Mouse (Mus musculus) embryonic facial prominence, embryonic 10.5 days (tissue): ENCODE results near the gene Ccdc34. TPM values are rescaled to one million over a fixed set of nuclear protein-coding genes. Genes with fewer than 3 reads are reported as not detected.
A peak's percentile ranks its signal among the peaks of the same experiment; 100 is the strongest.

ENCODE experiments used
- DNase-seq: peaks from one replicate; pipeline ENCODE4 v3.0.0-alpha.2; 2017; ENCODE audit warnings: low spot score
- H3K27ac ChIP-seq: fragments of 300-500 bp; sonication (generic); replicated peaks from 2 replicates; pipeline ENCODE4 v1.5.1; 2016; ENCODE audit warnings: mild to moderate bottlenecking
- H3K27me3 ChIP-seq: fragments of 300-500 bp; sonication (generic); replicated peaks from 2 replicates; pipeline ENCODE4 v1.6.1; 2016; ENCODE audit warnings: low read depth, mild to moderate bottlenecking; ENCODE audit not compliant: poor library complexity, severe bottlenecking
- H3K36me3 ChIP-seq: fragments of 300-500 bp; sonication (generic); replicated peaks from 2 replicates; pipeline ENCODE4 v1.6.1; 2016; ENCODE audit warnings: mild to moderate bottlenecking, moderate library complexity
- H3K4me1 ChIP-seq: fragments of 300-500 bp; sonication (generic); 2 replicates; pipeline ENCODE4 v1.6.1; 2016
- H3K4me3 ChIP-seq: fragments of 300-500 bp; sonication (generic); 2 replicates; pipeline ENCODE4 v1.5.1; 2016; ENCODE audit warnings: mild to moderate bottlenecking, moderate library complexity
- H3K9me3 ChIP-seq: fragments of 300-500 bp; sonication (generic); 2 replicates; pipeline ENCODE4 v1.6.1; 2016; ENCODE audit warnings: mild to moderate bottlenecking
- WGBS: fragments of 180-500 bp; shearing (Covaris S2); methylation state at CpG from one replicate; pipeline ENCODE4 v1.1.7; 2016; 5-methylcytosine and 5-hydroxymethylcytosine counted together
- polyA plus RNA-seq: library from polyadenylated mRNA; unstranded; fragments of >200 nt; fragmentation: Nextera tagmentation; extraction: Ambion mirVana; gene quantifications from 2 replicates; pipeline ENCODE4 v1.2.1, GENCODE M21; 2016

Ccdc34 gene
- polyA plus RNA-seq, 1 experiment from 2014 or later, result 63.6 TPM

- H3K36me3 ChIP-seq, result peaks cover 58% of the 10 kb centered on the region
- H3K4me1 ChIP-seq, result no peaks in the 10 kb centered on the region
- no peak overlapping the region for H3K4me3 ChIP-seq
- no peak overlapping the region for H3K27ac ChIP-seq
- H3K9me3 ChIP-seq, result no peaks in the 10 kb centered on the region
- WGBS, result 84% methylated on average over 3 of the region's 3 CpGs
- no peak for DNase-seq
- H3K27me3 ChIP-seq, result no peaks in the 10 kb centered on the region
These were observed 11.9 kb upstream of the Ccdc34 start for GRCm38 (mm10) chr2:110005596-110006239.

GRCm38 (mm10) chr2:110007423-110008267, 10.0 kb upstream of the Ccdc34 start:
- peaks cover 67% of the 10 kb centered on the region for H3K36me3 ChIP-seq
- H3K27ac ChIP-seq, result no peak overlapping the region
- WGBS, result 91% methylated on average over 10 of the region's 10 CpGs
- H3K27me3 ChIP-seq, result no peaks in the 10 kb centered on the region
- H3K4me1 ChIP-seq, result no peaks in the 10 kb centered on the region
- no peaks in the 10 kb centered on the region for H3K9me3 ChIP-seq
- H3K4me3 ChIP-seq, result no peak overlapping the region
- no peak for DNase-seq

- Histone ChIP-seq H3K36me3 (peaks cover 65% of the 10 kb centered on the region), H3K4me3 (no peak overlapping the region), H3K27ac (no peak overlapping the region), H3K4me1 (no peaks in the 10 kb centered on the region), H3K27me3 (no peaks in the 10 kb centered on the region), H3K9me3 (no peaks in the 10 kb centered on the region)
- DNase-seq, result no peak
These were observed 8.2 kb upstream of the Ccdc34 start for GRCm38 (mm10) chr2:110009449-110009848.

GRCm38 (mm10) chr2:110012184-110012725, 5.4 kb upstream of the Ccdc34 start:
- DNase-seq, result no peak
- 94% methylated on average over 13 of the region's 13 CpGs for WGBS

GRCm38 (mm10) chr2:110017087-110017486, 530 bp upstream of the Ccdc34 start:
- no peak for DNase-seq
- peaks cover 30% of the 10 kb centered on the region for H3K4me1 ChIP-seq

More at GRCm38 (mm10) chr2:110012184-110012725, 5.4 kb upstream of the Ccdc34 start:
- no peaks in the 10 kb centered on the region for H3K9me3 ChIP-seq
- H3K36me3 ChIP-seq, result peaks cover 42% of the 10 kb centered on the region
- H3K4me1 ChIP-seq, result peaks cover 5% of the 10 kb centered on the region
- H3K4me3 ChIP-seq, result no peak overlapping the region
- H3K27ac ChIP-seq, result no peak overlapping the region
- no peaks in the 10 kb centered on the region for H3K27me3 ChIP-seq

GRCm38 (mm10) chr2:110019656-110020055, 2.0 kb downstream of the Ccdc34 start:
- no peak overlapping the region for H3K27ac ChIP-seq
- 88% methylated on average over 4 of the region's 4 CpGs for WGBS
- peak overlapping the region; percentile 87; the same call in 1 of the 2 replicates for H3K4me3 ChIP-seq
- H3K36me3 ChIP-seq, result peaks cover 46% of the 10 kb centered on the region
- no peak for DNase-seq
- H3K9me3 ChIP-seq, result no peaks in the 10 kb centered on the region
- peaks cover 30% of the 10 kb centered on the region for H3K4me1 ChIP-seq
- H3K27me3 ChIP-seq, result no peaks in the 10 kb centered on the region

More at GRCm38 (mm10) chr2:110017087-110017486, 530 bp upstream of the Ccdc34 start:
- H3K36me3 ChIP-seq, result peaks cover 33% of the 10 kb centered on the region
- peak overlapping the region; percentile 98 for H3K27ac ChIP-seq
- no peaks in the 10 kb centered on the region for H3K9me3 ChIP-seq
- H3K4me3 ChIP-seq, result peak overlapping the region; percentile 87
- WGBS, result 51% methylated on average over 7 of the region's 7 CpGs
- H3K27me3 ChIP-seq, result no peaks in the 10 kb centered on the region

- no peak for DNase-seq
- peaks cover 30% of the 10 kb centered on the region for H3K4me1 ChIP-seq
- 90% methylated on average over 1 of the region's 1 CpGs for WGBS
- H3K4me3 ChIP-seq, result 0 out of 2 replicates have a peak overlapping the region, but pooled peaks have one; percentile 8
- peaks cover 51% of the 10 kb centered on the region for H3K36me3 ChIP-seq
- no peaks in the 10 kb centered on the region for H3K9me3 ChIP-seq
- H3K27ac ChIP-seq, result no peak overlapping the region
- no peaks in the 10 kb centered on the region for H3K27me3 ChIP-seq
These were observed 2.8 kb downstream of the Ccdc34 start for GRCm38 (mm10) chr2:110020430-110020829.

GRCm38 (mm10) chr2:110036265-110036664, 18.6 kb downstream of the Ccdc34 start:
- H3K4me1 ChIP-seq, result peaks cover 18% of the 10 kb centered on the region
- 36% methylated on average over 4 of the region's 4 CpGs for WGBS
- H3K9me3 ChIP-seq, result no peaks in the 10 kb centered on the region
- peak; percentile 29 for DNase-seq
- H3K27ac ChIP-seq, result no peak overlapping the region
- no peaks in the 10 kb centered on the region for H3K27me3 ChIP-seq
- H3K36me3 ChIP-seq, result peaks cover 30% of the 10 kb centered on the region
- no peak overlapping the region for H3K4me3 ChIP-seq

GRCm38 (mm10) chr2:110036665-110037064, 19.0 kb downstream of the Ccdc34 start:
- no peak for DNase-seq
- Histone ChIP-seq H3K9me3 (no peaks in the 10 kb centered on the region), H3K4me3 (no peak overlapping the region), H3K27me3 (no peaks in the 10 kb centered on the region), H3K27ac (no peak overlapping the region), H3K4me1 (peaks cover 18% of the 10 kb centered on the region), H3K36me3 (peaks cover 33% of the 10 kb centered on the region)
- WGBS, result 65% methylated on average over 4 of the region's 4 CpGs

- Histone ChIP-seq H3K4me1 (peaks cover 18% of the 10 kb centered on the region), H3K9me3 (no peaks in the 10 kb centered on the region), H3K36me3 (peaks cover 37% of the 10 kb centered on the region), H3K27ac (no peak overlapping the region), H3K27me3 (no peaks in the 10 kb centered on the region), H3K4me3 (no peak overlapping the region)
- DNase-seq, result no peak
- WGBS, result 82% methylated on average over 2 of the region's 2 CpGs
These were observed 19.6 kb downstream of the Ccdc34 start for GRCm38 (mm10) chr2:110037221-110037620.

GRCm38 (mm10) chr2:110038341-110038740, 20.7 kb downstream of the Ccdc34 start:
- H3K4me3 ChIP-seq, result no peak overlapping the region
- H3K27me3 ChIP-seq, result no peaks in the 10 kb centered on the region
- H3K36me3 ChIP-seq, result peaks cover 25% of the 10 kb centered on the region
- peaks cover 18% of the 10 kb centered on the region for H3K4me1 ChIP-seq
- no peak overlapping the region for H3K27ac ChIP-seq
- WGBS, result 84% methylated on average over 5 of the region's 5 CpGs
- H3K9me3 ChIP-seq, result no peaks in the 10 kb centered on the region
- no peak for DNase-seq

- no peak overlapping the region for H3K27ac ChIP-seq
- H3K9me3 ChIP-seq, result no peaks in the 10 kb centered on the region
- H3K4me3 ChIP-seq, result no peak overlapping the region
- 80% methylated on average over 5 of the region's 5 CpGs for WGBS
- no peaks in the 10 kb centered on the region for H3K27me3 ChIP-seq
- H3K4me1 ChIP-seq, result peaks cover 3% of the 10 kb centered on the region; the same call in 1 of the 2 replicates
- peaks cover 30% of the 10 kb centered on the region for H3K36me3 ChIP-seq
- DNase-seq, result no peak
These were observed 25.5 kb downstream of the Ccdc34 start for GRCm38 (mm10) chr2:110042861-110043760.
